Comparison of ENCODE assay signal across 8 mouse cellular contexts in genomic region chr8:119604996-119605395, GRCm38 (mm10). TPM values are rescaled to one million over a fixed set of nuclear protein-coding genes. Genes with fewer than 3 reads are reported as not detected.
DNase-seq lines count a peak whose midpoint lies in the region; ATAC-seq lines count a peak whose summit lies in the region.

Taf1c (minus strand) TSS chr8:119605222.

- peak within 1 kb of the TSS; percentile 74 for H3K4me3 ChIP-seq in brown adipose tissue, adult 24 weeks (ENCODE audit: insufficient read depth, low read depth, low read length)
- H3K4me3 ChIP-seq in heart, embryonic 13.5 days, result peak within 1 kb of the TSS; percentile 74
- H3K4me3 ChIP-seq in liver, embryonic 12.5 days, result peak within 1 kb of the TSS; percentile 73
- H3K4me3 ChIP-seq in stomach, embryonic 15.5 days (replicated peaks), result peak within 1 kb of the TSS; percentile 86

- DNase-seq in CD4-positive, CD25-positive, alpha-beta regulatory T cell, adult 2 months (ENCODE audit: low read depth, low spot score), result peak; percentile 96
- DNase-seq in fat pad, adult 2 months (ENCODE audit: extremely low read depth, low read depth, low spot score), result peak; percentile 37
- peak; percentile 96 for DNase-seq in kidney, postnatal 10 days
- peak; percentile 90 to 93 for DNase-seq in natural killer cell, adult 2 months (ENCODE audit: low spot score in 2 of 2)

- peak within 1 kb of the TSS; percentile 40 for H3K27ac ChIP-seq in brown adipose tissue, adult 24 weeks (replicated peaks; ENCODE audit: low read depth, low read length)
- H3K27ac ChIP-seq in heart, embryonic 13.5 days (replicated peaks), result peak within 1 kb of the TSS; percentile 59
- H3K27ac ChIP-seq in liver, embryonic 12.5 days, result peak within 1 kb of the TSS; percentile 75
- peak within 1 kb of the TSS; percentile 63; the same call in 1 of the 2 replicates for H3K27ac ChIP-seq in stomach, embryonic 15.5 days

- H3K9me3 ChIP-seq in heart, embryonic 13.5 days, result peaks cover 13% of the 10 kb centered on the region; the same call in 1 of the 2 replicates
- peaks cover 13% of the 10 kb centered on the region for H3K9me3 ChIP-seq in liver, embryonic 12.5 days (replicated peaks)
- no peaks in the 10 kb centered on the region for H3K9me3 ChIP-seq in stomach, embryonic 15.5 days

- peaks cover 31% of the 10 kb centered on the region for H3K36me3 ChIP-seq in heart, embryonic 13.5 days
- peaks cover 34% of the 10 kb centered on the region for H3K36me3 ChIP-seq in liver, embryonic 12.5 days
- peaks cover 7% of the 10 kb centered on the region; the same call in 1 of the 2 replicates for H3K36me3 ChIP-seq in stomach, embryonic 15.5 days

- H3K4me1 ChIP-seq in brown adipose tissue, adult 24 weeks (ENCODE audit: control insufficient read depth, insufficient read depth, insufficient read length, low read length), result no peaks in the 10 kb centered on the region
- H3K4me1 ChIP-seq in heart, embryonic 13.5 days, result peaks cover 11% of the 10 kb centered on the region
- H3K4me1 ChIP-seq in liver, embryonic 12.5 days, result peaks cover 14% of the 10 kb centered on the region
- peaks cover 9% of the 10 kb centered on the region for H3K4me1 ChIP-seq in stomach, embryonic 15.5 days

- peak within 1 kb of the TSS; percentile 95 for H3K4me2 ChIP-seq in heart, embryonic 13.5 days
- peak within 1 kb of the TSS; percentile 81 for H3K4me2 ChIP-seq in liver, embryonic 12.5 days
- H3K4me2 ChIP-seq in stomach, embryonic 15.5 days, result peak within 1 kb of the TSS; percentile 84

- peak within 1 kb of the TSS; percentile 88 for H3K9ac ChIP-seq in heart, embryonic 13.5 days
- H3K9ac ChIP-seq in liver, embryonic 12.5 days, result peak within 1 kb of the TSS; percentile 78
- H3K9ac ChIP-seq in stomach, embryonic 15.5 days, result peak within 1 kb of the TSS; percentile 71

- WGBS in heart, embryonic 13.5 days, result under 1% methylated on average over 23 of the region's 23 CpGs
- WGBS in liver, embryonic 12.5 days (ENCODE audit: insufficient replicate concordance), result 0% methylated on average over 23 of the region's 23 CpGs
- 0% methylated on average over 23 of the region's 23 CpGs for WGBS in stomach, embryonic 15.5 days

- H3K27me3 ChIP-seq in heart, embryonic 13.5 days (replicated peaks), result no peaks in the 10 kb centered on the region
- H3K27me3 ChIP-seq in liver, embryonic 12.5 days (replicated peaks), result no peaks in the 10 kb centered on the region
- H3K27me3 ChIP-seq in stomach, embryonic 15.5 days (replicated peaks), result no peaks in the 10 kb centered on the region

- peak; percentile 83 for ATAC-seq in heart, embryonic 13.5 days (ENCODE audit: extremely low read depth, insufficient number of reproducible peaks, low FRiP score, low TSS enrichment)
- peak; percentile 80 for ATAC-seq in liver, embryonic 12.5 days
- ATAC-seq in stomach, embryonic 15.5 days (ENCODE audit: insufficient read depth, low FRiP score, low read depth), result peak; percentile 81

RNA-seq across cellular contexts. Expression of gene Taf1c, which starts in this region (rescaled TPM):
- polyA plus RNA-seq in brown adipose tissue, adult 24 weeks (2012; ENCODE audit: insufficient read depth, insufficient read length, missing spikeins), result 0.92 and 1.8 TPM in 2 replicates
- polyA plus RNA-seq in heart, embryonic 13.5 days (2015; fragmentation: Nextera tagmentation; extraction: Ambion mirVana), result 6.0 and 6.6 TPM in 2 replicates
- polyA plus RNA-seq in liver, embryonic 12.5 days (2016; fragmentation: Nextera tagmentation; extraction: Ambion mirVana), result 10.2 and 10.7 TPM in 2 replicates
- polyA plus RNA-seq in stomach, embryonic 15.5 days (2015; fragmentation: Nextera tagmentation; extraction: Ambion mirVana), result 9.7 and 9.8 TPM in 2 replicates

Comparison
In these comparisons a context has a peak if more than half of its experiments do, and no peak if none do; other contexts are left out.
1. Peak in every context shown above with its lines: DNase-seq, ATAC-seq, H3K4me3 ChIP-seq and H3K27ac ChIP-seq.
2. DNase-seq: peak in every context shown above with its lines; median percentile 96 in CD4-positive, CD25-positive, alpha-beta regulatory T cell, adult 2 months; 96 in kidney, postnatal 10 days; 92 in natural killer cell, adult 2 months; 37 in fat pad, adult 2 months.